Mouse (Mus musculus) MEL (cell line): ENCODE results near the gene March6. TPM values are rescaled to one million over a fixed set of nuclear protein-coding genes. Genes with fewer than 3 reads are reported as not detected.

ENCODE experiments used
- DNase-seq: peaks from one replicate; pipeline ENCODE4 v3.0.0; 2011; ENCODE audit warnings: low read depth, low spot score
- H3K27ac ChIP-seq: 2 replicates; pipeline ENCODE4 v1.5.1; 2012; ENCODE audit warnings: low read depth, mild to moderate bottlenecking, control low read depth, low read length, moderate library complexity; ENCODE audit not compliant: control insufficient read depth
- H3K27me3 ChIP-seq, 2 experiments: fragments of 150-350 bp in 1 of 2; sonication (generic) in 1 of 2; 2 replicates each; pipeline ENCODE4 v1.6.1; 2012; ENCODE audit warnings: low read length in 2 of 2, mild to moderate bottlenecking in 2 of 2, improper control_type of control experiment in 1 of 2, moderate library complexity in 1 of 2; ENCODE audit not compliant: insufficient read depth in 2 of 2, control insufficient read depth in 1 of 2
- H3K36me3 ChIP-seq, 2 experiments: 2 replicates each; pipeline ENCODE4 v1.6.1; 2012 to 2014; ENCODE audit warnings: low read length in 2 of 2, improper control_type of control experiment in 1 of 2, inconsistent platforms in 1 of 2, mild to moderate bottlenecking in 1 of 2; ENCODE audit not compliant: insufficient read depth in 2 of 2, control insufficient read depth in 1 of 2
- H3K4me1 ChIP-seq, 2 experiments: fragments of 150-350 bp in 1 of 2; sonication (generic) in 1 of 2; 2 replicates each; pipeline ENCODE4 v1.6.1; 2012; ENCODE audit warnings: low read length in 2 of 2, improper control_type of control experiment in 1 of 2, mild to moderate bottlenecking in 1 of 2; ENCODE audit not compliant: insufficient read depth in 2 of 2, control insufficient read depth in 1 of 2
- H3K4me3 ChIP-seq, 2 experiments: fragments of 150-350 bp in 1 of 2; sonication (generic) in 1 of 2; 2 replicates each; pipeline ENCODE4 v1.5.1; 2012; ENCODE audit warnings: low read depth in 2 of 2, low read length in 2 of 2, mild to moderate bottlenecking in 2 of 2, moderate library complexity in 2 of 2, control low read depth in 1 of 2, improper control_type of control experiment in 1 of 2; ENCODE audit not compliant: control insufficient read depth in 1 of 2, insufficient read depth in 1 of 2
- H3K79me2 ChIP-seq: 2 replicates; pipeline ENCODE4 v1.6.1; 2012; ENCODE audit warnings: mild to moderate bottlenecking, low read length, moderate library complexity; ENCODE audit not compliant: control insufficient read depth, poor library complexity, insufficient read depth
- H3K9ac ChIP-seq: 2 replicates; pipeline ENCODE4 v1.6.1; 2012; ENCODE audit warnings: low read depth, mild to moderate bottlenecking, control low read depth, low read length, moderate library complexity; ENCODE audit not compliant: control insufficient read depth, poor library complexity, severe bottlenecking
- H3K9me3 ChIP-seq: fragments of 150-350 bp; sonication (generic); replicated peaks from 2 replicates; pipeline ENCODE4 v1.6.1; 2012; ENCODE audit warnings: mild to moderate bottlenecking, low read length, improper control_type of control experiment, moderate library complexity; ENCODE audit not compliant: insufficient read depth
- BHLHE40 ChIP-seq: IDR thresholded peaks from 2 replicates; pipeline ENCODE4 v1.6.1; 2012; ENCODE audit warnings: low read depth, mild to moderate bottlenecking, inconsistent platforms, low read length, improper control_type of control experiment, borderline replicate concordance
- CHD2 ChIP-seq: IDR thresholded peaks from 2 replicates; pipeline ENCODE4 v1.6.1; 2011; ENCODE audit warnings: low read length, improper control_type of control experiment
- CTCF ChIP-seq, 3 experiments: IDR thresholded peaks in 2 of 3; conservative IDR thresholded peaks in 1 of 3; 2 replicates each; pipeline ENCODE4 v1.5.1; 2011 to 2012; ENCODE audit warnings: low read length in 3 of 3, low read depth in 2 of 3, mild to moderate bottlenecking in 2 of 3, improper control_type of control experiment in 1 of 3, inconsistent platforms in 1 of 3, mixed read lengths in 1 of 3, moderate library complexity in 1 of 3; ENCODE audit not compliant: control insufficient read depth in 1 of 3, insufficient read depth in 1 of 3, poor library complexity in 1 of 3, severe bottlenecking in 1 of 3
- E2F4 ChIP-seq: IDR thresholded peaks from 2 replicates; pipeline ENCODE4 v1.6.1; 2011; ENCODE audit warnings: low read depth, low read length, improper control_type of control experiment, borderline replicate concordance
- ELF1 ChIP-seq: IDR thresholded peaks from 2 replicates; pipeline ENCODE4 v1.6.1; 2014; ENCODE audit warnings: low read depth, mild to moderate bottlenecking, inconsistent platforms, low read length, improper control_type of control experiment, moderate library complexity
- GABPA ChIP-seq: IDR thresholded peaks from 2 replicates; pipeline ENCODE4 v1.6.1; 2012; ENCODE audit warnings: low read depth, mild to moderate bottlenecking, inconsistent platforms, low read length, improper control_type of control experiment, moderate library complexity
- KAT2A ChIP-seq: conservative IDR thresholded peaks from 2 replicates; pipeline ENCODE4 v1.6.1; 2012; ENCODE audit warnings: low read depth, low read length, improper control_type of control experiment, inconsistent platforms
- MAFK ChIP-seq: IDR thresholded peaks from 2 replicates; pipeline ENCODE4 v1.6.1; 2011; ENCODE audit warnings: low read depth, mild to moderate bottlenecking, low read length, improper control_type of control experiment, borderline replicate concordance
- MEF2A ChIP-seq: IDR thresholded peaks from 2 replicates; pipeline ENCODE4 v1.6.1; 2014; ENCODE audit warnings: low read depth, mild to moderate bottlenecking, inconsistent platforms, low read length, improper control_type of control experiment; ENCODE audit not compliant: poor library complexity, insufficient replicate concordance, severe bottlenecking; ENCODE audit errors: extremely low read depth
- MXI1 ChIP-seq: IDR thresholded peaks from 2 replicates; pipeline ENCODE4 v1.6.1; 2011; ENCODE audit warnings: mild to moderate bottlenecking, low read depth, low read length, improper control_type of control experiment
- MYB ChIP-seq: IDR thresholded peaks from 2 replicates; pipeline ENCODE4 v1.6.1; 2011; ENCODE audit warnings: mild to moderate bottlenecking, low read depth, low read length, improper control_type of control experiment
- MYC ChIP-seq: IDR thresholded peaks from 2 replicates; pipeline ENCODE4 v1.6.1; 2011; ENCODE audit warnings: low read depth, mild to moderate bottlenecking, low read length, improper control_type of control experiment, moderate library complexity
- NELFE ChIP-seq: IDR thresholded peaks from 2 replicates; pipeline ENCODE4 v1.6.1; 2011; ENCODE audit warnings: low read depth, low read length, improper control_type of control experiment
- NRF1 ChIP-seq: IDR thresholded peaks from 2 replicates; pipeline ENCODE4 v1.6.1; 2014; ENCODE audit warnings: low read depth, mild to moderate bottlenecking, inconsistent platforms, low read length, improper control_type of control experiment, moderate library complexity; ENCODE audit not compliant: poor library complexity, insufficient read depth, severe bottlenecking
- POLR2A ChIP-seq, 2 experiments: IDR thresholded peaks; 2 replicates each; pipeline ENCODE4 v1.6.1; 2011 to 2012; ENCODE audit warnings: low read length in 2 of 2, mild to moderate bottlenecking in 2 of 2, control low read depth in 1 of 2, improper control_type of control experiment in 1 of 2, low read depth in 1 of 2, moderate library complexity in 1 of 2; ENCODE audit not compliant: control insufficient read depth in 1 of 2, insufficient read depth in 1 of 2, poor library complexity in 1 of 2
- POLR2AphosphoS2 ChIP-seq: IDR thresholded peaks from 2 replicates; pipeline ENCODE4 v1.6.1; 2011; ENCODE audit warnings: low read length, improper control_type of control experiment
- POLR2AphosphoS5 ChIP-seq: IDR thresholded peaks from 2 replicates; pipeline ENCODE4 v1.6.1; 2012; ENCODE audit warnings: low read depth, borderline replicate concordance, mild to moderate bottlenecking, inconsistent platforms, low read length, moderate library complexity, mixed read lengths
- RAD21 ChIP-seq: IDR thresholded peaks from 2 replicates; pipeline ENCODE4 v1.6.1; 2011; ENCODE audit warnings: mild to moderate bottlenecking, low read depth, low read length, improper control_type of control experiment
- SMC3 ChIP-seq: IDR thresholded peaks from 2 replicates; pipeline ENCODE4 v1.6.1; 2011; ENCODE audit warnings: low read depth, low read length, improper control_type of control experiment
- TCF12 ChIP-seq: IDR thresholded peaks from 2 replicates; pipeline ENCODE4 v1.6.1; 2014; ENCODE audit warnings: low read depth, mild to moderate bottlenecking, inconsistent platforms, low read length, improper control_type of control experiment, moderate library complexity
- UBTF ChIP-seq: IDR thresholded peaks from 2 replicates; pipeline ENCODE4 v1.6.1; 2012; ENCODE audit warnings: low read depth, mild to moderate bottlenecking, inconsistent platforms, low read length, improper control_type of control experiment, moderate library complexity, borderline replicate concordance; ENCODE audit not compliant: insufficient read depth
- USF1 ChIP-seq: IDR thresholded peaks from 2 replicates; pipeline ENCODE4 v1.6.1; 2014; ENCODE audit warnings: low read depth, mild to moderate bottlenecking, inconsistent platforms, low read length, improper control_type of control experiment, moderate library complexity
- ZKSCAN1 ChIP-seq: IDR thresholded peaks from 2 replicates; pipeline ENCODE4 v1.6.1; 2012; ENCODE audit warnings: low read depth, mild to moderate bottlenecking, inconsistent platforms, low read length, improper control_type of control experiment, moderate library complexity
- polyA plus RNA-seq, 2 experiments: library from polyadenylated mRNA; stranded (reverse) in 1 of 2; unstranded in 1 of 2; fragments of >175 nt in 1 of 2; fragments of >200 nt in 1 of 2; gene quantifications; 2 replicates each; pipeline versions ENCODE4 v1.2.1 to v1.2.4; 2012; ENCODE audit warnings: low replicate concordance in 2 of 2, low read depth in 1 of 2; ENCODE audit not compliant: insufficient read length in 2 of 2, insufficient read depth in 1 of 2, missing spikeins in 1 of 2
- total RNA-seq: library from RNA; depleted of rRNA; stranded (reverse); fragments of 300-350 nt; gene quantifications from 2 replicates; pipeline ENCODE4 v1.2.3, GENCODE M21; 2012

The March6 gene
- total and polyA plus RNA-seq, 3 experiments, result 37.9 to 114 (median 62.5) TPM

GRCm38 (mm10) chr15:31570959-31571358 is 40.1 kb upstream of the March6 start:
- Histone ChIP-seq H3K9ac (no peak overlapping the region), H3K79me2 (no peaks in the 10 kb centered on the region), H3K9me3 (no peaks in the 10 kb centered on the region), H3K4me3 (no peak overlapping the region), H3K27me3 (no peaks in the 10 kb centered on the region), H3K27ac (no peak overlapping the region), H3K4me1 (peaks cover 12 to 29% of the 10 kb centered on the region in 2 experiments), H3K36me3 (peaks cover 0 to 19% of the 10 kb centered on the region in 2 experiments; a peak in 2 of 4 replicates)
- no peak for DNase-seq
- TF ChIP-seq POLR2A (IDR thresholded peaks at IDR 0.05; ENCODE audit: control insufficient read depth in 1 of 2, insufficient read depth in 1 of 2, low read depth in 1 of 2, low read length in 2 of 2, poor library complexity in 1 of 2), result no peak
- TF ChIP-seq POLR2AphosphoS5, result no peak
- TF ChIP-seq CHD2, result no peak
- TF ChIP-seq CTCF (IDR thresholded peaks at IDR 0.05 in 2 of 3, conservative IDR thresholded peaks at IDR 0.05 in 1 of 3; ENCODE audit: control insufficient read depth in 1 of 3, insufficient read depth in 1 of 3, low read depth in 2 of 3, low read length in 3 of 3, poor library complexity in 1 of 3, severe bottlenecking in 1 of 3), result no peak
- TF ChIP-seq MAFK, result no peak
- no peak for TF ChIP-seq USF1
- no peak for TF ChIP-seq TCF12
- TF ChIP-seq SMC3, result no peak
- no peak for TF ChIP-seq BHLHE40
- no peak for TF ChIP-seq KAT2A
- TF ChIP-seq MXI1, result no peak
- no peak for TF ChIP-seq MYC

DNA sequence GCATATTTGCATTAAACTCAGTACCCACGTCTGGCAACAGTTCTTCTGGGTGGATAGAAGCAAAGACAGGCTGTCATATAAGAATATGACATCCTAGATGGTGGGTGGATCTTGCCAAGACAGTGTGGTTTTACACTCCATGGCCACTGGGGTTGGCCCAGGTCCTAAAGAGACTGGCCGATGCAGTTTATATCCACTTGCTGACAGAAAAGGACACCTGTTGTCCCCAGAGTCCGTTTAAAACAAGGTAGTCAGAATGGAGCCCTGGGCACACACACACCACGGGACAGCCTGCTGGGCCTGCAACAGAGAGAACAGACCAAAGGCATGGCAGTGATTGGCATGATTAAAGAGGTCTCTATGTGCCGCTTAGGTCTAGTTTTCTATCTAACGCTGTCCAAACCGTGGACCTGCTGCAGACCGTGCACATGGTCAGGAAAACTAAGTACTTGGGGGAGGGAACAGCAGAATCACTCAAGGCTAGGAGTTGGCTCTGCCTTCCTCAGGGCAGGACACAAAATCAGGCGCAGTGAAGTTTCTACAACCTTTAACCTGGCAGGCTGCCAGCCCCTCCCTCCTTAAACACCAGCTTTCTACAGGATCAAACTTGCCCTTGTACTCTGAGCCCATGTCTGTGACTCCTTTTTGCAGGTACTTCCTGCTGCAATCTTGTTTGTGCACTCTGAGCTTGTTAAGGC is 38.6 kb upstream of the March6 start:
- no peak for TF ChIP-seq USF1
- TF ChIP-seq ELF1, result no peak
- TF ChIP-seq POLR2AphosphoS2, result no peak
- no peak for TF ChIP-seq SMC3
- no peak for TF ChIP-seq MYB
- no peak for TF ChIP-seq MEF2A
- no peak for TF ChIP-seq GABPA
- TF ChIP-seq E2F4, result no peak
- no peak for TF ChIP-seq RAD21
- no peak for TF ChIP-seq ZKSCAN1
- no peak for TF ChIP-seq UBTF
- TF ChIP-seq NRF1, result no peak
- no peak for TF ChIP-seq NELFE
- peak; percentile 50 for DNase-seq
- no peak overlapping the region for H3K9ac ChIP-seq
- no peaks in the 10 kb centered on the region for H3K9me3 ChIP-seq
- H3K4me3 ChIP-seq, result no peak overlapping the region
- peaks cover 0 to 19% of the 10 kb centered on the region in 2 experiments; a peak in 2 of 4 replicates for H3K36me3 ChIP-seq
- no peak overlapping the region for H3K27ac ChIP-seq
- peaks cover 12 to 23% of the 10 kb centered on the region in 2 experiments for H3K4me1 ChIP-seq
- no peaks in the 10 kb centered on the region for H3K79me2 ChIP-seq
- no peaks in the 10 kb centered on the region for H3K27me3 ChIP-seq
